In the genomic region with DNA sequence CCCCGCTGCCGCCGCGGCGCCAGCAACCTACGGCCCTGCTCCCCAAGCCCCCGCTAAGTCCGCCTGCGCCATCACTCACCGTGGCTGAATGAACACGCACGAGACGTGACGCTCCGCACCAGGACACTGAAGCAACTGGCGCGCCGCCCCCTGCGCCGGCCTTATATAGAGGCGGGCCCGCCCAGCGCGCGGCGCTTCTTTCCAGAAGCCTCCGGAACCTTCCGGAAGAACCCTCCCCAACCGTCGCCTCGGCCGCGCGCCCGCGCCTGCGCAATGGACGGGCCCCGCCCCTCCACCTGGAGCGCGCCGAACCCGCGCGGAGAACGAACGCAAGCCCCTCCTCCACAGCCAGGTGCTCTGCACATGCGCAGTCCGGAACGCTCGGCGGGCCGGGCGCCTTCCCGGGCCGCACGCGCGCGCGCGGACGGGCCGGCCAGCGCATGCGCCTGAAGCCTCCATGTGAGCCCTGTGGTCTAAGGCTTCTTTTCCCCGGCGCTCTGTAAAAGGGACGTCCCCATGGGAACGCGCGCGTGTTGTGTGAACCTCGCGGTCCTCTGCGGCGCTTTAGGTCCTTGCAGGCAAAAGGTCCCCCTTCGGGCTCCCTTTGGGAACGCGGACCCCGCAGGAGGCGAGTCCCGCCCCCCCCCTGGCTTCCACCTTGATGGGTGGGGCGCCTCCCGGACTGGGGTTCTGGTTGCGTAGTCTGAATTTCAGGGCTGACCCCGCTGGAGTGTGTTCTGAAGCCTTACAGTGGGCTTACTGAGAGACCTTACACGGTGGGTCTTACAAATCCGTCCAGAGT, we compare ENCODE assay signal across 8 mouse cellular contexts. TPM values are rescaled to one million over a fixed set of nuclear protein-coding genes. Genes with fewer than 3 reads are reported as not detected.
DNase-seq lines count a peak whose midpoint lies in the region; ATAC-seq and TF ChIP-seq lines count a peak whose summit lies in the region.

No protein-coding gene starts in this region.

- no peak for TF ChIP-seq CTCF in ES-Bruce4 (IDR thresholded peaks at IDR 0.05; ENCODE audit: low read depth, low read length)
- TF ChIP-seq CTCF in lung, adult 2 months (IDR thresholded peaks at IDR 0.05; ENCODE audit: insufficient read depth, low read length) = no peak

- peak; percentile 88 for ATAC-seq in cerebellum, adult (ENCODE audit: insufficient number of reproducible peaks, low FRiP score, low TSS enrichment)
- ATAC-seq in forebrain, embryonic 14.5 days = peak; percentile 97
- ATAC-seq in neutrophil, adult 5-6 weeks (ENCODE audit: extremely low read depth, insufficient number of reproducible peaks, low FRiP score, poor library complexity, severe bottlenecking) = peak; percentile 83

- under 1% methylated on average over 84 of the region's 89 CpGs for WGBS in forebrain, embryonic 14.5 days
- under 1% methylated on average over 89 of the region's 89 CpGs for WGBS in lung, adult 2 months

- no peaks in the 10 kb centered on the region for H3K27me3 ChIP-seq in ES-Bruce4 (ENCODE audit: control insufficient read depth, insufficient read depth, low read length, poor library complexity, severe bottlenecking)
- no peaks in the 10 kb centered on the region for H3K27me3 ChIP-seq in forebrain, embryonic 14.5 days (replicated peaks; ENCODE audit: control insufficient read depth, insufficient read depth, low read length)

- DNase-seq in forebrain, embryonic 14.5 days (ENCODE audit: low spot score) = peak; percentile 97
- DNase-seq in heart, postnatal 25 days (ENCODE audit: low spot score) = peak; percentile 96
- DNase-seq in layer of hippocampus, adult 18-20 months (ENCODE audit: low spot score in 2 of 2) = peak; percentile 95 to 98
- DNase-seq in lung, adult 2 months = peak; percentile 98
- DNase-seq in thymus, adult 18-20 months = peak; percentile 95 to 96

- peak; percentile 94 for TF ChIP-seq POLR2A in ES-Bruce4 (IDR thresholded peaks at IDR 0.05; ENCODE audit: insufficient read depth, low read length)
- peak; percentile 99 for TF ChIP-seq POLR2A in lung, adult 2 months (IDR thresholded peaks at IDR 0.05; ENCODE audit: borderline replicate concordance, extremely low read depth, low read depth, low read length)

- H3K27ac ChIP-seq in ES-Bruce4 (ENCODE audit: insufficient read depth, low read length) = peak overlapping the region; percentile 91
- H3K27ac ChIP-seq in forebrain, embryonic 14.5 days (ENCODE audit: low read depth, low read length) = peak overlapping the region; percentile 96

- peaks cover 37% of the 10 kb centered on the region for H3K36me3 ChIP-seq in ES-Bruce4 (ENCODE audit: control insufficient read depth, insufficient read depth, low read length, poor library complexity, severe bottlenecking)
- peaks cover 32% of the 10 kb centered on the region for H3K36me3 ChIP-seq in forebrain, embryonic 14.5 days (ENCODE audit: control insufficient read depth, insufficient read depth, low read length)

- H3K4me1 ChIP-seq in ES-Bruce4 (ENCODE audit: control insufficient read depth, insufficient read depth, low read length) = no peaks in the 10 kb centered on the region
- peaks cover 11% of the 10 kb centered on the region for H3K4me1 ChIP-seq in forebrain, embryonic 14.5 days (ENCODE audit: control insufficient read depth, insufficient read depth, low read length)
- H3K4me1 ChIP-seq in lung, adult 2 months (ENCODE audit: control insufficient read depth, insufficient read depth, low read length) = no peaks in the 10 kb centered on the region; the same call in 1 of the 2 replicates

- H3K9me3 ChIP-seq in ES-Bruce4 (replicated peaks; ENCODE audit: control insufficient read depth, insufficient read depth, low read length, poor library complexity, severe bottlenecking) = no peaks in the 10 kb centered on the region
- no peaks in the 10 kb centered on the region for H3K9me3 ChIP-seq in forebrain, embryonic 14.5 days (replicated peaks; ENCODE audit: control insufficient read depth, low read length)

- peak overlapping the region; percentile 87 for H3K4me3 ChIP-seq in ES-Bruce4 (ENCODE audit: low read depth, low read length)
- peak overlapping the region; percentile 97 for H3K4me3 ChIP-seq in forebrain, embryonic 14.5 days (ENCODE audit: low read depth, low read length)
- peak overlapping the region; percentile 76 for H3K4me3 ChIP-seq in lung, adult 2 months (replicated peaks; ENCODE audit: extremely low read depth, low read depth, low read length)

- peak; percentile 61 for TF ChIP-seq EP300 in ES-Bruce4 (IDR thresholded peaks at IDR 0.05; ENCODE audit: insufficient read depth, low read depth, low read length)

- H3K9ac ChIP-seq in ES-Bruce4 (ENCODE audit: low read depth, poor library complexity, severe bottlenecking) = peak overlapping the region; percentile 100
- peak overlapping the region; percentile 99 for H3K9ac ChIP-seq in forebrain, embryonic 14.5 days (ENCODE audit: low read length)

- intact Hi-C loops in heart, postnatal 25 days (cut with DNase I) = loop anchor here (2.0 kb wide), 1 partner anchor 106 kb away; no protein-coding TSS in a partner anchor

- H3K4me2 ChIP-seq in forebrain, embryonic 14.5 days (ENCODE audit: low read length) = peak overlapping the region; percentile 80

RNA-seq across cellular contexts. Expression of a gene that starts 6.2 kb away (rescaled TPM):
- polyA plus RNA-seq in ES-Bruce4 (2011; ENCODE audit: insufficient read depth, insufficient read length, low read depth, missing spikeins) = 4,323 and 4,421 TPM in 2 replicates
- 1,205 and 1,208 TPM in 2 replicates for polyA plus RNA-seq in forebrain, embryonic 14.5 days (2014; fragmentation: Nextera tagmentation; extraction: Ambion mirVana)
- 100 to 1,000 TPM; 136 to 207 TPM for total RNA-seq in heart, postnatal 25 days (2021)
- 1,000 to 10,000 TPM; 1,024 to 1,077 TPM for total RNA-seq in layer of hippocampus, adult 18-20 months (2021)
- polyA plus RNA-seq in lung, adult 2 months (2012; rRNA removed) = 65.6 and 105 TPM in 2 replicates
- 264 and 290 TPM in 2 replicates for total RNA-seq in neutrophil, adult 5-6 weeks (2017)

RNA-seq across cellular contexts. Expression of a gene that starts 14.0 kb away (rescaled TPM):
- not detected in 2 replicates for polyA plus RNA-seq in ES-Bruce4 (2011; ENCODE audit: insufficient read depth, insufficient read length, low read depth, missing spikeins)
- polyA plus RNA-seq in forebrain, embryonic 14.5 days (2014; fragmentation: Nextera tagmentation; extraction: Ambion mirVana) = not detected in 2 replicates
- total RNA-seq in heart, postnatal 25 days (2021) = not detected
- total RNA-seq in layer of hippocampus, adult 18-20 months (2021) = not detected
- polyA plus RNA-seq in lung, adult 2 months (2012; rRNA removed) = not detected in 2 replicates
- total RNA-seq in neutrophil, adult 5-6 weeks (2017) = not detected in 2 replicates

RNA-seq across cellular contexts. Expression of a gene that starts 41.4 kb away (rescaled TPM):
- 32.7 and 36.4 TPM in 2 replicates for polyA plus RNA-seq in ES-Bruce4 (2011; ENCODE audit: insufficient read depth, insufficient read length, low read depth, missing spikeins)
- 24.6 and 29.7 TPM in 2 replicates for polyA plus RNA-seq in forebrain, embryonic 14.5 days (2014; fragmentation: Nextera tagmentation; extraction: Ambion mirVana)
- total RNA-seq in heart, postnatal 25 days (2021) = 10 to 100 TPM; 27.9 to 28.6 TPM
- total RNA-seq in layer of hippocampus, adult 18-20 months (2021) = 10 to 100 TPM; 44.7 to 50.9 TPM
- polyA plus RNA-seq in lung, adult 2 months (2012; rRNA removed) = 13.5 and 16.2 TPM in 2 replicates
- total RNA-seq in neutrophil, adult 5-6 weeks (2017) = 59.0 and 63.6 TPM in 2 replicates

Comparison
In these comparisons a context has a peak if more than half of its experiments do, and no peak if none do; other contexts are left out.
1. Peak in every context shown above with its lines: DNase-seq, ATAC-seq, H3K4me3 ChIP-seq and H3K27ac ChIP-seq.